Mouse (Mus musculus): ENCODE results near the gene Med13l. TPM values are rescaled to one million over a fixed set of nuclear protein-coding genes. Genes with fewer than 3 reads are reported as not detected.
A peak's percentile ranks its signal among the peaks of the same experiment; 100 is the strongest.

Gene Med13l
- polyA plus RNA-seq, 1 experiment from 2014 or later, result 13.9 TPM

DNA sequence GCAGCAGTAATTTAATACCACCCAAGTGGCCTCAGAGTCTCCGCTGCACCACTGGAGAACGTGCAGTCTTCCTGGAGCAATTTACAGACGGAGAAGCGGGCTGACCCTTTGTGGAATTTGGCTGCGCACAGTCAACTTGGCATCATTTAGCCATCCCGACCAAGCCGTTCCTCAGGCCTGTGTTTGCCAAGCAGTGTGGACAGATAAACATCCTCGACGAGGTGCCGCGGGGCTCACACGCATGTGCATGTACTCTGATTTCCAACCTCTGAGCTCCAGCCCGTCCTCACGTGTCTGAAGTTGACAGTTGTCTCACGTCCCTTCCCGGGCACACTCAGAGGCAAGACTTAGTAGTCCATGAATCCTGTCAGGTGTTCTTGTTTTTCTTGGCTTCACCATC lies 166.9 kb downstream of the Med13l start:
- peaks cover 92% of the 10 kb centered on the region for H3K36me3 ChIP-seq

DNA sequence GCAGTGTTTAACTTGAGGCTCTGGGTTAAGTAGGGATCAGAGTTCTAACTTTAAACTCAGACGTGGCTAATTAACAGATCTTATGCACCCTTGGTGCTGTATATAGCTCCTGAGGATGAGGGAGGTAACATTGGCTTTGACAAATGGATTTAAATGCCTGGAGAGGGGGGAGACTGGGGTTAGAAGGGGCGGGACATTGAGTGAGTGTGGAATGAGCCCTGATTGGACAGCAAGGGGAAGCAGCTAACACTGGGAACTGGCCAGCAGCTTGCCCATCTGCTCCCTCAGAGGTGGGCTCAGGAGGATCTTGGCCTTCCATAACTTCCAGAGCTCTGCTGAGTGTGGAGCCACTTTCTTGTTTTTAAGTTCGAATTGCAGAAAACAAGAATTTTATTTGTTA lies 171.7 kb downstream of the Med13l start:
- Histone ChIP-seq H3K27ac (no peak overlapping the region), H3K4me1 (peaks cover 7% of the 10 kb centered on the region; the same call in 1 of the 2 replicates), H3K4me3 (no peak overlapping the region), H3K36me3 (peaks cover 91% of the 10 kb centered on the region), H3K9me3 (replicated peaks) (no peaks in the 10 kb centered on the region), H3K27me3 (ENCODE audit: low read depth, poor library complexity, severe bottlenecking) (no peaks in the 10 kb centered on the region)
- 54% methylated on average over 3 of the region's 3 CpGs for WGBS
- no peak for DNase-seq (ENCODE audit: low spot score)

More for the DNA sequence above, 166.9 kb downstream of the Med13l start:
- WGBS, result 93% methylated on average over 16 of the region's 16 CpGs
- Histone ChIP-seq H3K27me3 (ENCODE audit: low read depth, poor library complexity, severe bottlenecking) (no peaks in the 10 kb centered on the region), H3K4me1 (0 out of 2 replicates have a peak, but pooled peaks cover 3% of the 10 kb centered on the region), H3K9me3 (replicated peaks) (no peaks in the 10 kb centered on the region), H3K4me3 (no peak overlapping the region), H3K27ac (no peak overlapping the region)
- no peak for DNase-seq (ENCODE audit: low spot score)

DNA sequence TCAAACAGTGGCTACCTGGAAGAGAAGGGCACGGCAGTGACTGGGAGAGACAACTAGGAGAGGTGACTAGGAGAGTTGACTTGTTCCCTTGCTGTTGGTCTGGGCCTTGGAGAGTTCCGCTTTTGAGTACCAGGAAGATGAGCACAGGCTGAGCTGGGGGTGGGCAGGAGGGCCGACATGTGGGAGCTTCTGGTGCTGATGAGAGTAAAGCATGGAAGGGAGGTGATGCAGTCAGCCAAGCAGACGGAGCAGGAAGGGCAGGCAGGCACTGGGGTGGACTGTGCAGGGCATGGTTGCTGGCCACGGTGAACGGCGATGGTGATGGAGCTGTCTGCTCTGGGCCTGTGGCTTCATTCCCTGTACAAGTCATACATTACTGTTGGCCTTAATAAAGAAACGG lies 172.2 kb downstream of the Med13l start:
- WGBS, result 90% methylated on average over 8 of the region's 8 CpGs
- no peak for DNase-seq (ENCODE audit: low spot score)
- Histone ChIP-seq H3K27me3 (ENCODE audit: low read depth, poor library complexity, severe bottlenecking) (no peaks in the 10 kb centered on the region), H3K4me1 (peaks cover 9% of the 10 kb centered on the region; the same call in 1 of the 2 replicates), H3K27ac (no peak overlapping the region), H3K36me3 (peaks cover 88% of the 10 kb centered on the region), H3K9me3 (replicated peaks) (no peaks in the 10 kb centered on the region), H3K4me3 (no peak overlapping the region)

DNA sequence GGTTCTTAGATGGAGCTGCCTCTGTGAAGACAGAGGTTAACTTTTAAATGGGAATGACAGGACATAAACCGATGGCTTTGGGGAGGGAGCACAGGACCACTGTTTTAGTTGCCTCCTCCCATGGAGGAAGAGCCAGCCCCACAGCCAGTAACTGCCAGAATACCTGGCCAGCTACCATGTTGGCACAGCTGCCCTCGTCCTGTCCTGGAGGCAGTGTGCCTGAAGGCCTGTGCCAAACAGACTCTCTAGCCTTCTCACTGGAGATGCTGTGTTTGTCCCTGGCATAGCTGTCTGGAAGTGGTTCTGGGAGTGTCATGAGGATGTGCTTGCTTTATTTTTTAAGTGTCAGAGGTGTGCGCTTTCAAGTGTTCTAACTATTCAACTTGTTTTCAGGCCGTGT lies 173.1 kb downstream of the Med13l start:
- no peak overlapping the region for H3K27ac ChIP-seq
- no peak overlapping the region for H3K4me3 ChIP-seq
- H3K9me3 ChIP-seq (replicated peaks), result no peaks in the 10 kb centered on the region
- H3K27me3 ChIP-seq (ENCODE audit: low read depth, poor library complexity, severe bottlenecking), result no peaks in the 10 kb centered on the region
- H3K36me3 ChIP-seq, result peaks cover 88% of the 10 kb centered on the region
- WGBS, result 91% methylated on average over 4 of the region's 4 CpGs
- H3K4me1 ChIP-seq, result peaks cover 9% of the 10 kb centered on the region; the same call in 1 of the 2 replicates
- DNase-seq (ENCODE audit: low spot score), result no peak

DNA sequence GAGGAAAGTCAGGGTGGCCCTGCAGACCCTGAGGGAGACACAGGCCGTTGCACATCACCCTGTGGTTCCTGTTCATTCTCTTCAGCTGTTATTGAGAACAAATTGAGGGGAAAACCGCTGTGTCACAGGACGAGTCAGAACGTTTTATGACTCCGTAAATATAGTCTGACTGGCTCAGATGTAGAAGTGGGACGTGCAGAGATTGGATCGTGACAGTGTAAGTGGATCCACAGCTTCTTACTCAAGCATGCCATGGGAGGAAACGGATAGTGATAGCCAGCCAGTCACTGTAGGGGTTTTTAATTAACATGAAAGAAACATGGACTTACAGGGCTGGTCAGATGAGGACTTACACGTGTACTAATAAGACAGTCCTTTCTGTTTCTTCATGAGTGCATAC lies 174.0 kb downstream of the Med13l start:
- H3K4me1 ChIP-seq, result peaks cover 9% of the 10 kb centered on the region; the same call in 1 of the 2 replicates
- H3K4me3 ChIP-seq, result no peak overlapping the region
- no peaks in the 10 kb centered on the region for H3K9me3 ChIP-seq (replicated peaks)
- no peaks in the 10 kb centered on the region for H3K27me3 ChIP-seq (ENCODE audit: low read depth, poor library complexity, severe bottlenecking)
- 74% methylated on average over 9 of the region's 9 CpGs for WGBS
- no peak for DNase-seq (ENCODE audit: low spot score)
- no peak overlapping the region for H3K27ac ChIP-seq
- peaks cover 88% of the 10 kb centered on the region for H3K36me3 ChIP-seq

DNA sequence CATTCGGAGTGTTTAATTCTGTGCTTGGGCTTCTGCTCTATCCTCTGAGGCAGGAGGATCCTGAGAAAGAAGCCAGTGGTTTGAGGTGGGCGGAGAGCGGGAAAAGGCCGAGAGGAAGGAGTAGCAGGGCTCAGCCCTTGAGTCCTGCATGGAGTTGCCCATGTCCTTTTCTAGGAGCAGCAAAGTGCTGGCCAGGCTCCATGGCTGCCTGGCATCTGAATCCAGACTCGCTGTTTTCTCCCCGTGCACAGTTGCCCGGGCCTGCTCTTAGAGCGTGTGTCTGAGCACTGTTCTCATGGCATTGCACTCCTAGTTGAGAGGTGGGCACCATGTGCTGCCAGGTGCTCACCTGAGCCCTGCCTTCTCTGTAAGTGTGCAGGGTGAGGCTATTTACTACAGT lies 175.3 kb downstream of the Med13l start:
- Histone ChIP-seq H3K27ac (no peak overlapping the region), H3K36me3 (peaks cover 88% of the 10 kb centered on the region), H3K4me1 (peaks cover 9% of the 10 kb centered on the region; the same call in 1 of the 2 replicates), H3K27me3 (ENCODE audit: low read depth, poor library complexity, severe bottlenecking) (no peaks in the 10 kb centered on the region), H3K9me3 (replicated peaks) (0 out of 2 replicates have a peak, but pooled peaks cover 3% of the 10 kb centered on the region), H3K4me3 (no peak overlapping the region)
- DNase-seq (ENCODE audit: low spot score), result no peak
- WGBS, result 96% methylated on average over 8 of the region's 8 CpGs

DNA sequence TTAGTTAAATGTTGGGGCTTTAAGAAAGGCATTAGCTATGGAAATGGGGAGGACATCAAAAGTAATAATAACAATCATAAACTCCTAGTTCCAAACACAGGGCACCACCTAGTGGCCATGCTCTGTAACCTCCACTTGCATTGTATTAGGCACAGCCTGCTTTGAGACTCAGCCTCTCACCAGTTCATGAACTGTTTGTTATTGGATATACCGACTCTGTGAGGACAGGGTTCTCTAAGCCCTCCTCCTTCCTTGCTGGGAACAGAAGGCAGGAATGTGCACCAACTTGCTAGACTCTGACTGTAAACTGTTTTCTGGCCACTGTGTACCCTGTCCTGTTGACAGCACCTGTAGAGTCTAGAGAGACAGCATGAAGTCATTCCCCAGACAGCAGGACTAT lies 177.1 kb downstream of the Med13l start:
- Histone ChIP-seq H3K27ac (no peak overlapping the region), H3K9me3 (replicated peaks) (0 out of 2 replicates have a peak, but pooled peaks cover 3% of the 10 kb centered on the region), H3K4me3 (no peak overlapping the region), H3K36me3 (peaks cover 90% of the 10 kb centered on the region), H3K4me1 (peaks cover 5% of the 10 kb centered on the region; the same call in 1 of the 2 replicates), H3K27me3 (ENCODE audit: low read depth, poor library complexity, severe bottlenecking) (no peaks in the 10 kb centered on the region)
- peak; percentile 65 for DNase-seq (ENCODE audit: low spot score)
- 45% methylated on average over 1 of the region's 1 CpGs for WGBS

DNA sequence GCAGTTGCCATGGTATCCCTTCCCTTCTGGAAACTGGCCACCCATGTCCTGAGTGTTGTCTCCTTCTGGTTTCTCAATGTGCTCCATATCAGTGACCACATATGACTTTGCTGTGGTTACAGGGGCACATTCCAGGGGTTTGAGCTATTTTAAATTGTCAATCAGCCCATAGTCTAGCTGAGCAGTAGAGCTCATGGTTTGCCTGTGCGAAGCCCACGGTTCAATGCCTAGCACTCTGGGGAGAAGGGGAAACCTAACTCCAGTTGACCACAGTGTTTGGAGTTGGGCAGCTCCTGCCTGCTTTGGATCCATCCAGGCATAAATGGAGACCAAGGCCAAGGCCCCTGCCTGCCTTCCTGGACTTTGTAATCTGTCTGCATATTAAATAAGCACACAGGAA lies 182.6 kb downstream of the Med13l start:
- WGBS, result 94% methylated on average over 2 of the region's 2 CpGs
- DNase-seq (ENCODE audit: low spot score), result no peak
- Histone ChIP-seq H3K4me1 (no peaks in the 10 kb centered on the region), H3K9me3 (replicated peaks) (0 out of 2 replicates have a peak, but pooled peaks cover 3% of the 10 kb centered on the region), H3K36me3 (peaks cover 96% of the 10 kb centered on the region), H3K27ac (no peak overlapping the region), H3K27me3 (ENCODE audit: low read depth, poor library complexity, severe bottlenecking) (no peaks in the 10 kb centered on the region), H3K4me3 (no peak overlapping the region)

DNA sequence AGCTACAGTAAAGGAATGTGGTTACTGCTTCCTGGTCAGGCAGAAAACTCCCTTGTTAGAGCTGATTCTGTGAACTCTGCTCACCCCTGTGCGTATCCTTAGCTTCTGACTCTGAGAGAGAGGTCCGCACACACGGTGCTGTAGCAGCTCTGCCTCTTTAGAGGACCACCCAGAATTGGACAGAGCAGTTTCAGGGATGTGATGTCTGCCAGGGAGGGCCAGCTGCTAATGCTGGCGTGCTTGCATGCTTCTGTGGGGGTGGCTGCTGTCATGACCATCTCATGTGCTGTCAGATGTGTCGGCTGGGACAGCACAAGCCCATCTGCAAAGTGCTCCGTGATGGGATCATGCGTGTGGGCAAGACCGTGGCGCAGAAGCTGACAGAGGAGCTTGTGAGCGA lies 186.5 kb downstream of the Med13l start:
- H3K36me3 ChIP-seq, result peaks cover 96% of the 10 kb centered on the region
- WGBS, result 93% methylated on average over 10 of the region's 10 CpGs
- DNase-seq (ENCODE audit: low spot score), result no peak
- no peaks in the 10 kb centered on the region for H3K4me1 ChIP-seq
- no peak overlapping the region for H3K4me3 ChIP-seq
- H3K27me3 ChIP-seq (ENCODE audit: low read depth, poor library complexity, severe bottlenecking), result no peaks in the 10 kb centered on the region
- no peaks in the 10 kb centered on the region for H3K9me3 ChIP-seq (replicated peaks)
- H3K27ac ChIP-seq, result no peak overlapping the region

DNA sequence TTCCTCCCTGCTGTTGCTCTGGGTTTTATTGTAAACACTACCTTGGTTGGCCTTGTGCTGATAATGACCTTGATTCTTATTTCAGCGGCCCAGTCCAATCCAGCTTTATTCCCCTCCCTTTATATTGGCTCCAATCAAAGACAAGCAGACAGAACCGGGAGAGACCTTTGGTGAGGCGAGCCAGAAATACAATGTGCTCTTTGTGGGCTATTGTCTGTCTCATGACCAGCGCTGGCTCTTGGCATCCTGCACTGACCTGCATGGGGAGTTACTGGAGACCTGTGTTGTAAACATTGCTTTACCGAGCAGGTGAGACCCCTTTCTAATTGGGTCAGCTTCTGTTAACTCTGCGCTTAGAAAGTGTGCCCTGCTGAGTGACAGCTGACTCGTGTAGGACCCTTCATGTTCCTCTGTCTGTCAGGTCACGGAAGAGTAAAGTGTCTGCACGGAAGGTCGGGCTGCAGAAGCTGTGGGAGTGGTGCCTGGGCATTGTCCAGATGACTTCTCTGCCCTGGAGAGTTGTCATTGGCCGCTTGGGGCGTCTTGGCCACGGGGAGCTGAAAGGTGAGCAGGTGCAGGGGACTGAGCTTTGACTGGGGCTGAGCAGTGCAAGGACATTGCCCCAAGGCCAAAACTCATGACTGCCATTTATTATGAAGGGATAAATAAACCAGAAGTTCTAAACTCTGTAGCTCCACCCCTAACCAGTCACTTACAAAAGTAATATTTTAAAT lies 191.1 kb downstream of the Med13l start:
- no peak overlapping the region for H3K27ac ChIP-seq
- H3K27me3 ChIP-seq (ENCODE audit: low read depth, poor library complexity, severe bottlenecking), result no peaks in the 10 kb centered on the region
- peaks cover 2% of the 10 kb centered on the region; the same call in 1 of the 2 replicates for H3K4me1 ChIP-seq
- no peaks in the 10 kb centered on the region for H3K9me3 ChIP-seq (replicated peaks)
- 87% methylated on average over 13 of the region's 13 CpGs for WGBS
- H3K4me3 ChIP-seq, result no peak overlapping the region
- no peak for DNase-seq (ENCODE audit: low spot score)
- H3K36me3 ChIP-seq, result peaks cover 99% of the 10 kb centered on the region

DNA sequence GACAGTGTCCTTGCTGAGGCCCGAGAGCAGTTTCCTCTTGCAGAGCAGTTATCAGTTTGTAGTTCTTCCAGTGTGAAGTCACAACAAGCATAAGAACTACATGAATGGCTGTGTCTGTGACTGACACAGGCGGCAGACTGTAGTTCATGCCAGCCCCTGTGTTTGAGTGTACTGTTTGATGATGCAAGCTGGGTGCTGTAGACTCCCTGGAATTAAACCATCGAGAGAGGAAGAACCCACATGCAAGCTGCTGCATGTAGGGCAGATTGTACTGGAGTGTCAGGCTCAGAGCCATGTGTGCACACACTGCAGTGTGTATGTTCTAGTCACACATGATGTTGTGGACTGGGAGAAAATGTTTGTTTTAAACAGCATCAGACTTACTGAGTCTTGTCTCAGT lies 192.4 kb downstream of the Med13l start:
- Histone ChIP-seq H3K4me1 (peaks cover 2% of the 10 kb centered on the region; the same call in 1 of the 2 replicates), H3K27ac (no peak overlapping the region), H3K27me3 (ENCODE audit: low read depth, poor library complexity, severe bottlenecking) (no peaks in the 10 kb centered on the region), H3K4me3 (no peak overlapping the region), H3K36me3 (peaks cover 100% of the 10 kb centered on the region), H3K9me3 (replicated peaks) (no peaks in the 10 kb centered on the region)
- WGBS, result 93% methylated on average over 3 of the region's 3 CpGs
- DNase-seq (ENCODE audit: low spot score), result no peak

DNA sequence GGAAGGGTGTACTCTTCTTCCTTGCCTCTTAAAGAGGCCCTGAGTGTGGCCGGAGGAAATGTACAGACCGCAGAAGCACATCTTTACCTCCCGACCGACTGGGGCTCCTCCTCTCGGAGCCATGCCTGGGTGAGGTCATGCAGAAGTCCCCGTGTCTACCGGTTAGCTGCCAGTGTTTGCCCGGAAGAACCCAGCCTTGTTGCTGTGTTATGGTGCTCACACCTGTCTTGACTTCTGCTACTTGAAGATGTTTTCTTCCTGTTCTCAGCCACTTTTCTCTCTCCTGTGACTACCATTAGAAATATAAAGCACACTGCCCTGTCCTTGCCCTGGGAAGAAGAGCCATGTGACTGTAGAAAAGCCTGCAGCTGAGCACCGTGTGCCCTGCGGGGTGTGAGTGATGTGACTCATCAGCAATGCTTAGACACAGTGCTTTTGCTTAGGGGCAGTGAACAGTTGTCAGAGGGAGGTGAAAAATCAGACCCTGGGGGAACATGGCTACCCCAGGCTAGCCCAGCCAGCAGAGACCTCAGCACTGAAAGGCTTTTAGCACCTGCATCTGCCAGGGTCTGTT lies 193.1 kb downstream of the Med13l start:
- no peaks in the 10 kb centered on the region for H3K9me3 ChIP-seq (replicated peaks)
- H3K27me3 ChIP-seq (ENCODE audit: low read depth, poor library complexity, severe bottlenecking), result no peaks in the 10 kb centered on the region
- DNase-seq (ENCODE audit: low spot score), result no peak
- WGBS, result 91% methylated on average over 10 of the region's 10 CpGs
- no peak overlapping the region for H3K27ac ChIP-seq
- H3K36me3 ChIP-seq, result peaks cover 100% of the 10 kb centered on the region
- H3K4me3 ChIP-seq, result no peak overlapping the region
- H3K4me1 ChIP-seq, result peaks cover 2% of the 10 kb centered on the region; the same call in 1 of the 2 replicates

DNA sequence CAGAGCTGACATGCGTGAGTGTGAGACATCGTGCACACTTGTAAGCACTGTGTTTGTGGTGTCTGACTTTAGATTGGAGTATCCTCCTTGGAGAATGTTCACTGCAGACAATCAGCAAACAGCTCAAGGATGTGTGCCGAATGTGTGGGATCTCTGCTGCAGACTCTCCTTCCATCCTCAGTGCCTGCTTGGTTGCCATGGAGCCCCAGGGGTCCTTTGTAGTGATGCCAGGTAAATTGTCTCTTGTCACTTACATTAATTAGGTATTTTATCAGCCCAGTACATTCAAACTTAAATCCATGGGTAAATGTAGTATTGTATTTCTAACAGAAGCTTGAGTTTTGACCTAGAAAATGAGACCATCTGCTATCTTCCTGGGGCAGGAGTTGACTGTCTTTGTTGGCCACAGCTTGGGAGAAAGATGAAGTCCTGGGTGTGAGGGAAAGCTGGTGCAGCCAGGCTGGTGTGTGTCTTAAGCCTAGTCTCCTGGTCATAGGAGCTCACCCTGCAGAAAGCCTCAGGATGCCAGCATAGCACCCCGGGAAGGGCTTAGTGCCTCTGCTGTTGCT lies 193.8 kb downstream of the Med13l start:
- Histone ChIP-seq H3K27me3 (ENCODE audit: low read depth, poor library complexity, severe bottlenecking) (no peaks in the 10 kb centered on the region), H3K4me1 (peaks cover 2% of the 10 kb centered on the region; the same call in 1 of the 2 replicates), H3K9me3 (replicated peaks) (no peaks in the 10 kb centered on the region), H3K4me3 (no peak overlapping the region), H3K27ac (no peak overlapping the region), H3K36me3 (peaks cover 100% of the 10 kb centered on the region)
- no peak for DNase-seq (ENCODE audit: low spot score)
- 95% methylated on average over 4 of the region's 4 CpGs for WGBS
